Mouse (Mus musculus) embryonic facial prominence, embryonic 11.5 days (tissue): ENCODE measurements at regions not wholly inside any gene's neighbourhood (a gene's known extent, or its start where the extent isn't known, plus 50 kb on each side); places are given as distances from the start of the nearest gene placed in this dataset.

Experiments used
- ATAC-seq: fragments of 200-750 bp; cut with Nextera tagmentation; replicated peaks from 2 replicates; pipeline ENCODE4 v1.8.0; 2017; ENCODE audit warnings: low read depth; ENCODE audit not compliant: insufficient number of reproducible peaks, low FRiP score, low TSS enrichment
- DNase-seq: peaks from one replicate; pipeline ENCODE4 v3.0.0-alpha.2; 2015; ENCODE audit warnings: low spot score
- H3K27ac ChIP-seq: fragments of 300-500 bp; sonication (generic); replicated peaks from 2 replicates; pipeline ENCODE4 v1.5.1; 2014; ENCODE audit warnings: mild to moderate bottlenecking, low read depth, low read length, control low read depth
- H3K27me3 ChIP-seq: fragments of 300-500 bp; sonication (generic); 2 replicates; pipeline ENCODE4 v1.6.1; 2014; ENCODE audit warnings: mild to moderate bottlenecking, low read length, moderate library complexity, mixed read lengths; ENCODE audit not compliant: control insufficient read depth, insufficient read depth
- H3K36me3 ChIP-seq: fragments of 300-500 bp; sonication (generic); replicated peaks from 2 replicates; pipeline ENCODE4 v1.6.1; 2014; ENCODE audit warnings: low read depth, mild to moderate bottlenecking, low read length, moderate library complexity, mixed read lengths; ENCODE audit not compliant: control insufficient read depth, insufficient read depth
- H3K4me1 ChIP-seq: fragments of 300-500 bp; sonication (generic); 2 replicates; pipeline ENCODE4 v1.6.1; 2014; ENCODE audit warnings: low read length, mixed read lengths; ENCODE audit not compliant: control insufficient read depth, insufficient read depth
- H3K4me2 ChIP-seq: fragments of 300-500 bp; sonication (generic); 2 replicates; pipeline ENCODE4 v1.6.1; 2014; ENCODE audit warnings: low read depth, mild to moderate bottlenecking, control low read depth, low read length, moderate library complexity
- H3K4me3 ChIP-seq: fragments of 300-500 bp; sonication (generic); 2 replicates; pipeline ENCODE4 v1.5.1; 2014; ENCODE audit warnings: low read depth, low read length, control low read depth
- H3K9ac ChIP-seq: fragments of 300-500 bp; sonication (generic); replicated peaks from 2 replicates; pipeline ENCODE4 v1.6.1; 2014; ENCODE audit warnings: mild to moderate bottlenecking, control low read depth, low read length
- H3K9me3 ChIP-seq: fragments of 300-500 bp; sonication (generic); replicated peaks from 2 replicates; pipeline ENCODE4 v1.6.1; 2016; ENCODE audit warnings: mild to moderate bottlenecking, low read length, inconsistent platforms, mixed read lengths; ENCODE audit not compliant: control insufficient read depth
- WGBS: fragments of 180-500 bp; shearing (Covaris S2); extraction: QIAGEN DNeasy Blood & Tissue Kit; methylation state at CpG from one replicate; pipeline ENCODE4 v1.1.7; 2014; 5-methylcytosine and 5-hydroxymethylcytosine counted together

GRCm38 (mm10) chr9:113181182-113181581, 526.9 kb downstream of the Pdcd6ip start:
- H3K9me3 ChIP-seq = no peaks in the 10 kb centered on the region
- no peak for ATAC-seq
- H3K4me2 ChIP-seq = no peak overlapping the region
- H3K4me3 ChIP-seq = no peak overlapping the region
- no peak overlapping the region for H3K9ac ChIP-seq
- DNase-seq = no peak
- no peaks in the 10 kb centered on the region for H3K36me3 ChIP-seq
- H3K27me3 ChIP-seq = no peaks in the 10 kb centered on the region
- 82% methylated on average over 8 of the region's 8 CpGs for WGBS
- H3K27ac ChIP-seq = no peak overlapping the region
- H3K4me1 ChIP-seq = no peaks in the 10 kb centered on the region

DNA sequence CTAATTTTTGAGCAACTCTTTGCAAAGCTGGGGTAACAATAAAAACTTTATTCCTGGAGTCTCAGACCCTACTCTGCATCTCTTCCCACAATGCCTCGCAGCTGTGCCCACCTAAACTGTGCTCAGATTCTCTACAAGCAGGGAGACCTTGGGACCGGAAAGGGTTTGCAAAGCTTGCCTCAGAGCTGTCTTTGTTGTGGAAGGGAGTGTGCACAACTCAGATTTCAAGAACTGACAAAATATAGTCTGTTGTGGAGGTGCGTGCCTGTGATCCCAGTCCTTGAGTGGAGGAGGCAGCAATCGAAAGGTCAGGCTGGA, 530.2 kb downstream of the Pdcd6ip start:
- H3K27me3 ChIP-seq = no peaks in the 10 kb centered on the region
- no peaks in the 10 kb centered on the region for H3K4me1 ChIP-seq
- ATAC-seq (no peak), DNase-seq (no peak)
- H3K9ac ChIP-seq = no peak overlapping the region
- WGBS = 82% methylated on average over 4 of the region's 4 CpGs
- no peak overlapping the region for H3K4me2 ChIP-seq
- H3K9me3 ChIP-seq = no peaks in the 10 kb centered on the region
- H3K36me3 ChIP-seq = no peaks in the 10 kb centered on the region
- no peak overlapping the region for H3K27ac ChIP-seq
- no peak overlapping the region for H3K4me3 ChIP-seq

DNA sequence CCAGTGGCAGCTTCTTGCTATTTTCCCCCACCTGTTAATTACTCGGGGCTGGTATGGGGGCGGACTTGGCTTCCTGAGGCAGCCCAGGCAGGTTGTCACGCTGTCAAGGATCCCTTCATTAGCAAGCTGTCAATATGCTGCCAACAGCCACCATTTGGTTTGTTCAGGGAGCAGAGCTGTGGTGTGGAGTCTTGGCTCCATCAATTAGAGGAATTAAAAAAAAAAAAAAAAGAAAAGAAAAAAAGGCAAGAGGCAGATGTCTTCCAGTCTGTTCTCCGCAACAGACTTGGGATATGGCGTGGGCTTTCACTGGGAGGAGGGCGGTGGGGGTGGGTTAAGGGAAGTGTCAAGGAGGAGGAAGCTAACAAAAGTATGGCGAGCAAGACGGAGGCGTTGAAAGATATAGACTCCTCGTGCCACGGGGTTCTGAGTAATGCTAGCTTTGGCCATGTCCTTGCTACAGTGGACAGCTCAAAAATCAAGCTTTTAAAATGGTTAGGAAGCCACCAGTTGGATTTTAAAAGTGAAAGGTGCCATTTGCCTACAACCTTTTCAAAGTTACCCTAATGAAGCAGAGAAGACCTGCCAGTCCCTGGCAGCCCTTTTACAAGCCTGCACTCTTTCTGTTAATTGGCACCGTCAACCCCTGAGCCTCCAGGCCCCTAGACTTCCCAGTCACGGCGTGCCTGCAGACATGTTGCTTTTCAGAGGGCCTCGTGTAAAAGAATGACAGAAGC, 530.7 kb downstream of the Pdcd6ip start:
- no peaks in the 10 kb centered on the region for H3K4me1 ChIP-seq
- H3K9ac ChIP-seq = no peak overlapping the region
- H3K4me3 ChIP-seq = no peak overlapping the region
- WGBS = 71% methylated on average over 15 of the region's 15 CpGs
- ATAC-seq = no peak
- no peaks in the 10 kb centered on the region for H3K9me3 ChIP-seq
- no peak overlapping the region for H3K4me2 ChIP-seq
- DNase-seq = no peak
- H3K27me3 ChIP-seq = no peaks in the 10 kb centered on the region
- no peak overlapping the region for H3K27ac ChIP-seq
- H3K36me3 ChIP-seq = no peaks in the 10 kb centered on the region

DNA sequence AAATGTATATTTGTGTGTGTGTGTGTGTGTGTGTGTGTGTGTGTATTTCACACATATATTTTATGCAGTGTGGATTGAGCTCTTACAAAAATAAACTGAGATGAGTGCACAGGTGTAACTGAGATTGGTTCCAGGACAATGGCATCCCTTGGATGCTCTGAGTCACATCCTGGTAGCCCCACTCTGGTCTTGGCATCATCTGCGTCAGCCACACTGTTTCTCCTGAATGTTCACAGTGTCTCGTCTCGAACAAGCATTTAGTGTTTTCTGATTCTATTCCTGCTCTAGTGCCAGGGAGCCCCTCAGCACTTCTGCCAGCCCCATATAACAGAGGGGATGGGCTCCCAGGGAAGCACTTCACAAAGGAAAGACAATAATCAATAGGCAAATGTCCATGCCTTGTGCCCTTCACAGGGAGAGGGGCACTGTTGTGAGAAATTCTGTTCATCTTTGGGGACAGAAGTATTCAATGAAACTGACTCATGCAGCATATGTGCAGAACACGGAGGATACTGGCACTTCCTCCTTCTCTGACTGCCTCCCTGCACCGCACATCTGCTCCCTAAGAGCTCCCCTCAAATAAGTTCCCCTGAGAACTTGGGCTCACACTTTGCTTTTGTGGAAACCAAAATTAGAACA, 536.2 kb downstream of the Pdcd6ip start:
- WGBS = 83% methylated on average over 5 of the region's 5 CpGs
- H3K4me2 ChIP-seq = no peak overlapping the region
- no peak overlapping the region for H3K9ac ChIP-seq
- H3K4me1 ChIP-seq = no peaks in the 10 kb centered on the region
- H3K27me3 ChIP-seq = no peaks in the 10 kb centered on the region
- no peak overlapping the region for H3K27ac ChIP-seq
- ATAC-seq = no peak
- H3K9me3 ChIP-seq = no peaks in the 10 kb centered on the region
- no peak for DNase-seq
- no peak overlapping the region for H3K4me3 ChIP-seq
- no peaks in the 10 kb centered on the region for H3K36me3 ChIP-seq

GRCm38 (mm10) chr9:113162897-113163874, 544.9 kb downstream of the Pdcd6ip start:
- DNase-seq = no peak
- 83% methylated on average over 12 of the region's 12 CpGs for WGBS

DNA sequence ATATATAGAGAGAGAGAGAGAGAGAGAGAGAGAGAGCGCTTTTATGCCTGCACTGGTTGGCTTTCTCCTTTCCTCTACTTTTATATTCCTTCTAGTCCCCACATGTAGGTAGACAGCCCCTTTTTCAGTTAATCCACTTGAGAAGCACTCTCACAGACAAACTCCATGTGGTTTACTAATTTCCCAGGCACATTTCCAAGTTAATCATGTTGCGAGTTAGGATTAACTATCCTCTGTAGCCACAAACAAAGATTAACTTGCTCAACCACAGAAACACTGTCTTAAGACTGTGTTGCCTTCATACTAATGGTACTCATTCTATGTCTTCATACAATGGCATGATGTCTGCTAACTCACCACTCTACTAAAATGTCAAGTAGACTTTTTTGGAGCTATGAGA, 548.0 kb downstream of the Pdcd6ip start:
- H3K27ac ChIP-seq = no peak overlapping the region
- ATAC-seq (no peak), DNase-seq (no peak)
- 83% methylated on average over 2 of the region's 2 CpGs for WGBS
- no peaks in the 10 kb centered on the region for H3K4me1 ChIP-seq
- H3K9ac ChIP-seq = no peak overlapping the region
- H3K4me3 ChIP-seq = no peak overlapping the region
- H3K9me3 ChIP-seq = no peaks in the 10 kb centered on the region
- no peaks in the 10 kb centered on the region for H3K27me3 ChIP-seq
- no peaks in the 10 kb centered on the region for H3K36me3 ChIP-seq
- H3K4me2 ChIP-seq = no peak overlapping the region

More at GRCm38 (mm10) chr9:113162897-113163874, 544.9 kb downstream of the Pdcd6ip start:
- Histone ChIP-seq H3K4me1 (no peaks in the 10 kb centered on the region), H3K4me2 (no peak overlapping the region), H3K4me3 (no peak overlapping the region), H3K36me3 (no peaks in the 10 kb centered on the region), H3K27ac (no peak overlapping the region), H3K9me3 (no peaks in the 10 kb centered on the region), H3K27me3 (no peaks in the 10 kb centered on the region), H3K9ac (no peak overlapping the region)
- ATAC-seq = no peak; the same call in 1 of the 2 replicates

DNA sequence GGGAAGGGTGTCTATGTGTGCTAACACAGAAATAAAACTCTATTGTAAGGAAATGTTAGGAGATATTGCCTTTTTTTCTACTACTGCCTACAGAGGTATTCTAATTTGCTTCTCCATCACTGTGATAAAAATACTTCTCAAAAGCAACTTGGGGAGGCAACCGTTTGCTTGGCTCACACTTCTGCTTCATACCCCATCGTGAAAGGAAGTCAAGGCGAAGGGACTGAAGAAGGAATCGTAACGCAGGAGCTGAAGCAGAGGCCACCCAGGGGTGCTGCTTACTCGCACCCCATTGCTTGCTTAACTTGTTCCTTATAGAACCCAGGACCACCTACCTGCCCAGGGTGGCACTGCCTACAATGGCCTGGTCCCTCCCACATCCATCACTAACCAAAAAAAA, 550.0 kb downstream of the Pdcd6ip start:
- H3K4me1 ChIP-seq = no peaks in the 10 kb centered on the region
- no peaks in the 10 kb centered on the region for H3K36me3 ChIP-seq
- no peak for ATAC-seq
- no peaks in the 10 kb centered on the region for H3K9me3 ChIP-seq
- H3K4me3 ChIP-seq = no peak overlapping the region
- H3K9ac ChIP-seq = no peak overlapping the region
- H3K27me3 ChIP-seq = no peaks in the 10 kb centered on the region
- DNase-seq = no peak
- WGBS = 79% methylated on average over 6 of the region's 6 CpGs
- no peak overlapping the region for H3K27ac ChIP-seq
- no peak overlapping the region for H3K4me2 ChIP-seq
